Mouse (Mus musculus) spleen, adult 2 months (tissue): ENCODE data around the gene Gpx6.

ENCODE experiments used
- CTCF ChIP-seq: fragments of 200-500 bp; IDR thresholded peaks from 2 replicates; pipeline ENCODE4 v1.5.1; 2011; ENCODE audit warnings: mild to moderate bottlenecking, inconsistent platforms; ENCODE audit not compliant: insufficient read depth, insufficient read length, insufficient replicate concordance; ENCODE audit errors: extremely low read depth
- POLR2A ChIP-seq: fragments of 200-500 bp; IDR thresholded peaks from 2 replicates; pipeline ENCODE4 v1.6.1; 2011; ENCODE audit warnings: low read depth, low read length, inconsistent platforms

GRCm38 (mm10) chr13:21363719-21364118 lies 51.8 kb downstream of the Gpx6 start:
- TF ChIP-seq POLR2A (no peak), CTCF (no peak)
